ENCODE assay signal across 7 mouse cellular contexts in the genomic region with DNA sequence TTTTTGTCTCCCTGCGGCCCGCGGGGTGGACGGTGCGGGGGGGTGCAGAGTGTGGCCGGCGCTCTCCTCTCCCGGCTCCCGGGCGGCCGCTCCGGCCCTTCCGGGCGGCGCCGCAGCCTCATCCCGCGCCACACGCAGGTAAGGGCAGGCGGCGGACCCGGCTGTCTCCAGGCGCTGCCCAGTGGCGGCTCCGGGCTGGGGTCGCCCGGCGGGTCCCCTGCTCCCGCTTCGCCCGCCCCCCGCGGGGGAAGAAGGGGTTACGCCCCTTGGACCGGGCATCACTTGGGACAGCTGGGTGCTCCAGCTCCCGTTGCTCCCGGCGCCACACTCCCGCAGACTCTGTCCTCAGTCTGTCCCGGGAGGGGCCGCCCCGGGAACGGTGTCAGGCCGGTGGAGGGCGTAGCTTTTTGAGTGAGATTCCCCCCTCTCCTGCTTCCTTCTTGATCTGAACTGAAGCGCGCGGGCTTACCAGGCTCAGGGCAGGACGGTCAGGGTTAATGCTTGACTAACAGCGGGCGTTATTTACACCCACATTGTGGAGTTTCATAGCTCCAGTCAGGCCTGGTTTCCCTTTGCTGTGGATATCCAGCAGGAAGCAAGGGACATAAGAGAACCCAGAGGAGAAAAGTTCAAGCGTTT. TPM values are rescaled to one million over a fixed set of nuclear protein-coding genes. Genes with fewer than 3 reads are reported as not detected.
DNase-seq lines count a peak whose midpoint lies in the region; ATAC-seq and TF ChIP-seq lines count a peak whose summit lies in the region.

No protein-coding gene starts in this region.

- ATAC-seq in frontal cortex, adult (ENCODE audit: low TSS enrichment), result peak; percentile 64
- peak; percentile 90 for ATAC-seq in hindbrain, embryonic 11.5 days (ENCODE audit: low FRiP score)
- peak; percentile 38 for ATAC-seq in megakaryocyte progenitor cell, adult 5-6 weeks (replicated peaks; ENCODE audit: poor library complexity)

- no peak for TF ChIP-seq CTCF in small intestine, adult 2 months (IDR thresholded peaks at IDR 0.05; ENCODE audit: extremely low read depth, insufficient read length, insufficient replicate concordance, low read depth, low read length)

- H3K27me3 ChIP-seq in hindbrain, embryonic 11.5 days (ENCODE audit: control insufficient read depth, insufficient read depth, low read length), result no peaks in the 10 kb centered on the region
- no peaks in the 10 kb centered on the region for H3K27me3 ChIP-seq in small intestine, adult 2 months (ENCODE audit: control insufficient read depth, insufficient read depth, low read length)

- DNase-seq in MN1 (ENCODE audit: low spot score), result peak; percentile 56
- DNase-seq in hindbrain, embryonic 11.5 days (ENCODE audit: low spot score), result peak; percentile 65
- DNase-seq in layer of hippocampus, postnatal 36 days, result peak; percentile 34 to 46

- TF ChIP-seq POLR2A in small intestine, adult 2 months (IDR thresholded peaks at IDR 0.05; ENCODE audit: low read depth, low read length), result no peak

- H3K4me1 ChIP-seq in brown adipose tissue, adult 24 weeks (ENCODE audit: control insufficient read depth, insufficient read depth, insufficient read length, low read length), result peaks cover 6% of the 10 kb centered on the region; the same call in 1 of the 2 replicates
- H3K4me1 ChIP-seq in hindbrain, embryonic 11.5 days (replicated peaks; ENCODE audit: control insufficient read depth, insufficient read depth, low read length), result no peaks in the 10 kb centered on the region; the same call in 1 of the 2 replicates
- H3K4me1 ChIP-seq in small intestine, adult 2 months (ENCODE audit: control insufficient read depth, insufficient read depth, insufficient read length, low read length), result peaks cover 13% of the 10 kb centered on the region

- WGBS in hindbrain, embryonic 11.5 days, result 0% methylated on average over 37 of the region's 52 CpGs
- under 1% methylated on average over 52 of the region's 52 CpGs for WGBS in small intestine, adult 2 months

- no peaks in the 10 kb centered on the region for H3K9me3 ChIP-seq in hindbrain, embryonic 11.5 days (ENCODE audit: control insufficient read depth, low read length)

- peak overlapping the region; percentile 83 for H3K4me2 ChIP-seq in hindbrain, embryonic 11.5 days (replicated peaks; ENCODE audit: low read depth, low read length)

- H3K27ac ChIP-seq in brown adipose tissue, adult 24 weeks (replicated peaks; ENCODE audit: low read depth, low read length), result peak overlapping the region; percentile 69
- H3K27ac ChIP-seq in hindbrain, embryonic 11.5 days (ENCODE audit: low read depth, low read length), result peak overlapping the region; percentile 80
- peak overlapping the region; percentile 89 for H3K27ac ChIP-seq in small intestine, adult 2 months (ENCODE audit: insufficient read depth, low read depth, low read length)

- H3K4me3 ChIP-seq in brown adipose tissue, adult 24 weeks (ENCODE audit: insufficient read depth, low read depth, low read length), result peak overlapping the region; percentile 95
- H3K4me3 ChIP-seq in hindbrain, embryonic 11.5 days (ENCODE audit: low read depth, low read length), result peak overlapping the region; percentile 98
- H3K4me3 ChIP-seq in small intestine, adult 2 months (ENCODE audit: low read depth, low read length), result peak overlapping the region; percentile 84

- peak overlapping the region; percentile 89 for H3K9ac ChIP-seq in hindbrain, embryonic 11.5 days (ENCODE audit: low read depth, low read length)

- H3K36me3 ChIP-seq in hindbrain, embryonic 11.5 days (ENCODE audit: control insufficient read depth, insufficient read depth, low read length), result 0 out of 2 replicates have a peak, but pooled peaks cover 2% of the 10 kb centered on the region
- no peaks in the 10 kb centered on the region for H3K36me3 ChIP-seq in small intestine, adult 2 months (ENCODE audit: control insufficient read depth, insufficient read depth, low read length)

RNA-seq across cellular contexts. Expression of gene Lrrfip2, which starts 1.0 kb away (rescaled TPM):
- polyA plus RNA-seq in brown adipose tissue, adult 24 weeks (2012; ENCODE audit: insufficient read depth, insufficient read length, missing spikeins), result 36.9 and 43.5 TPM in 2 replicates
- 52.2 and 57.4 TPM in 2 replicates for polyA plus RNA-seq in hindbrain, embryonic 11.5 days (2014; fragmentation: Nextera tagmentation; extraction: Ambion mirVana)
- 10 to 100 TPM; 35.0 to 39.0 TPM for total RNA-seq in layer of hippocampus, postnatal 36 days (2021)
- 43.9 and 48.3 TPM in 2 replicates for total RNA-seq in megakaryocyte progenitor cell, adult 5-6 weeks (2015)
- total RNA-seq in megakaryocyte progenitor cell, adult 5-6 weeks (2017), result 66.8 and 74.0 TPM in 2 replicates
- polyA plus RNA-seq in small intestine, adult 2 months (2012; rRNA removed), result 3.7 and 15.3 TPM in 2 replicates

Comparison
In these comparisons a context has a peak if more than half of its experiments do, and no peak if none do; other contexts are left out.
1. Peak in every context shown above with its lines: DNase-seq, ATAC-seq, H3K4me3 ChIP-seq and H3K27ac ChIP-seq.
2. ATAC-seq: peak in every context shown above with its lines; median percentile 90 in hindbrain, embryonic 11.5 days; 64 in frontal cortex, adult; 38 in megakaryocyte progenitor cell, adult 5-6 weeks.